Mouse (Mus musculus) telencephalon, adult 2 months (tissue): ENCODE results near the gene E130218I03Rik.

Experiments
- DNase-seq: peaks from one replicate; pipeline ENCODE4 v3.0.0-alpha.2; 2011; ENCODE audit warnings: low read depth, low spot score

Gene E130218I03Rik

GRCm38 (mm10) chr4:134286226-134287167 is 43.0 kb downstream of the E130218I03Rik start:
- no peak for DNase-seq

- DNase-seq: no peak
Measured at GRCm38 (mm10) chr4:134287168-134287564, 43.7 kb downstream of the E130218I03Rik start.

DNA sequence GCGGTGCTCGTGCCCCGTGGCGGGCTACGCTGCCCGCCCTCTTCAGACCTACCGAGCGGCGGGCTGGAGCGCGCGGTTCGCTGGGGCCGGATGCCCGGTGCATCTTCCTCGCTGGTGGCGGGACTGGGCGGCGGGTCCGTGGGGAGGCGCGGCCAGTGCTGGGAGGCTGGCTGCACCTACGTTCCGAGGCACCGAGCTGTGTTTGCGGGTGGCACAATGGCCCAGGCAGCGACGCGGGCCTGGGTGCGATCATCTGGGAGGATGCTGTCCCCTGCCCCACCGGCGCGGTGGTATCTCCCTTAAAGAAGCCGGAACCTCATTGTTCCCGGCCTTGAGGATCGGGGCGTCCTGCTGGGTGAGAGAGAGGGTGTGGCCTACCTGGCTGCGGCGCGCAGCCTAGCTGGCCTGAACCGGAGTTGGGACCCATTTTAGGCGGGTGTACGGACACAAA is 44.1 kb downstream of the E130218I03Rik start, which contains the start of gene Pdik1l:
Gene Pdik1l (minus strand): TSS at position 321 of the 451 bp plus-strand sequence.
- DNase-seq: no peak

GRCm38 (mm10) chr4:134288397-134289256 is 45.2 kb downstream of the E130218I03Rik start:
- DNase-seq: no peak

- DNase-seq: no peak
Measured at GRCm38 (mm10) chr4:134292067-134292466, 48.6 kb downstream of the E130218I03Rik start.

- DNase-seq: no peak
Measured at GRCm38 (mm10) chr4:134293061-134293691, 49.7 kb downstream of the E130218I03Rik start.

- no peak for DNase-seq
Measured at GRCm38 (mm10) chr4:134293692-134294163, 50.3 kb downstream of the E130218I03Rik start.
